Mouse (Mus musculus) brain, embryonic 14.5 days (tissue): ENCODE measurements around the gene Ung.

Experiments
- CTCF ChIP-seq: fragments of 200-500 bp; IDR thresholded peaks from 2 replicates; pipeline ENCODE4 v1.5.1; 2012; ENCODE audit warnings: inconsistent platforms, mild to moderate bottlenecking, moderate library complexity, borderline replicate concordance; ENCODE audit not compliant: insufficient read depth, insufficient read length; ENCODE audit errors: extremely low read depth
- POLR2A ChIP-seq: fragments of 200-500 bp; IDR thresholded peaks from 2 replicates; pipeline ENCODE4 v1.6.1; 2012; ENCODE audit warnings: mild to moderate bottlenecking, inconsistent platforms, borderline replicate concordance; ENCODE audit not compliant: poor library complexity, insufficient read depth, insufficient read length, severe bottlenecking; ENCODE audit errors: extremely low read depth

DNA sequence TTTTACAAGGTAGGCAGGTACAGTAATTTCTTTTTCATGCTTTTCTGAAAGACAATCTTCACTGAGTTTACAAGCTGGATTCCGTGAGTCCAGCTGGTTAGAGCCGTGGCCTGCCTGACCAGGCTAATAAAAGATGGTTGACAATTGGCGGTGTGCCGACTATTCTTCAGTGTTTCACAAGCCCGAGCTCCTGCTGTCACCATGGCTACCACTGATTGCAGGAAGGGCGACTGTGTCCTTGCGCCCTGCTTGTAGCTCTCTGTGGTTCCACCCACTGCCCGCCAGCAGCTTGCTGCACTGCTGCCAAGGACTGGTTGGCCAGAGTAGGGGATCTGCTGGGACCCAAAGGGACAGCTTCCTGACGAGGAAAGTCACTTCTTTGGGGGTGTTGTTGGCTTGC is 9.0 kb downstream of the Ung start:
- TF ChIP-seq CTCF = no peak
- no peak for TF ChIP-seq POLR2A
